Mouse (Mus musculus) CH12.LX (cell line): ENCODE measurements around the gene Midn. TPM values are rescaled to one million over a fixed set of nuclear protein-coding genes. Genes with fewer than 3 reads are reported as not detected.
A peak's percentile ranks its signal among the peaks of the same experiment; 100 is the strongest.

Experiments used
- DNase-seq: peaks from one replicate; pipeline ENCODE4 v3.0.0-alpha.2; 2013; ENCODE audit errors: extremely low read depth
- H3K27ac ChIP-seq: 2 replicates; pipeline ENCODE4 v1.5.1; 2012; ENCODE audit warnings: low read depth, mild to moderate bottlenecking, control low read depth, moderate library complexity; ENCODE audit not compliant: insufficient read depth
- H3K27me3 ChIP-seq: replicated peaks from 2 replicates; pipeline ENCODE3; 2012; ENCODE audit warnings: inconsistent platforms
- H3K36me3 ChIP-seq, 2 experiments: replicated peaks in 1 of 2; 2 replicates each; pipeline versions ENCODE3 to v1.6.1; 2012; ENCODE audit warnings: inconsistent platforms in 1 of 2, low read length in 1 of 2, mild to moderate bottlenecking in 1 of 2, mixed read lengths in 1 of 2, moderate library complexity in 1 of 2; ENCODE audit not compliant: control insufficient read depth in 1 of 2, insufficient read depth in 1 of 2
- H3K4me1 ChIP-seq, 2 experiments: 2 replicates each; pipeline ENCODE4 v1.6.1; 2012; ENCODE audit warnings: inconsistent platforms in 1 of 2, moderate library complexity in 1 of 2; ENCODE audit not compliant: insufficient read depth in 2 of 2, control insufficient read depth in 1 of 2
- H3K4me2 ChIP-seq: 2 replicates; pipeline ENCODE4 v1.6.1; 2012; ENCODE audit warnings: low read depth, mild to moderate bottlenecking, control low read depth; ENCODE audit not compliant: poor library complexity, insufficient read depth, severe bottlenecking
- H3K4me3 ChIP-seq, 3 experiments: fragments of 150-350 bp in 1 of 3; sonication (generic) in 1 of 3; replicated peaks in 1 of 3; 2 replicates each; pipeline versions ENCODE3 to v1.5.1; 2011 to 2012; ENCODE audit warnings: low read depth in 2 of 3, low read length in 2 of 3, mild to moderate bottlenecking in 2 of 3, moderate library complexity in 2 of 3, control low read depth in 1 of 3, improper control_type of control experiment in 1 of 3, inconsistent platforms in 1 of 3, mixed read lengths in 1 of 3; ENCODE audit not compliant: poor library complexity in 1 of 3
- H3K79me2 ChIP-seq: replicated peaks from 2 replicates; pipeline ENCODE4 v1.6.1; 2012; ENCODE audit warnings: mild to moderate bottlenecking, moderate library complexity; ENCODE audit not compliant: control insufficient read depth, poor library complexity, insufficient read depth, severe bottlenecking; ENCODE audit errors: extremely low read depth
- H3K9ac ChIP-seq: 2 replicates; pipeline ENCODE4 v1.6.1; 2012; ENCODE audit warnings: low read depth, mild to moderate bottlenecking, control low read depth, moderate library complexity; ENCODE audit not compliant: insufficient read depth
- H3K9me3 ChIP-seq: replicated peaks from 2 replicates; pipeline ENCODE3; 2012; ENCODE audit warnings: low read length, inconsistent platforms, mixed read lengths
- BHLHE40 ChIP-seq: IDR thresholded peaks from 2 replicates; pipeline ENCODE4 v1.6.1; 2011; ENCODE audit warnings: mild to moderate bottlenecking, low read depth, low read length, improper control_type of control experiment
- CHD2 ChIP-seq: IDR thresholded peaks from 2 replicates; pipeline ENCODE4 v1.6.1; 2011; ENCODE audit warnings: low read length, improper control_type of control experiment
- CTCF ChIP-seq, 2 experiments: IDR thresholded peaks in 1 of 2; conservative IDR thresholded peaks in 1 of 2; 2 replicates each; pipeline ENCODE4 v1.5.1; 2011 to 2012; ENCODE audit warnings: low read depth in 2 of 2, low read length in 2 of 2, improper control_type of control experiment in 1 of 2, inconsistent platforms in 1 of 2, mild to moderate bottlenecking in 1 of 2, moderate library complexity in 1 of 2
- E2F4 ChIP-seq: IDR thresholded peaks from 2 replicates; pipeline ENCODE4 v1.6.1; 2011; ENCODE audit warnings: low read depth, low read length, improper control_type of control experiment; ENCODE audit not compliant: insufficient replicate concordance
- HCFC1 ChIP-seq: IDR thresholded peaks from 2 replicates; pipeline ENCODE4 v1.6.1; 2012; ENCODE audit warnings: low read depth, mild to moderate bottlenecking, inconsistent platforms, low read length, improper control_type of control experiment
- IRF4 ChIP-seq: IDR thresholded peaks from 2 replicates; pipeline ENCODE4 v1.6.1; 2014; ENCODE audit warnings: low read depth, mild to moderate bottlenecking, inconsistent platforms, low read length, improper control_type of control experiment
- KAT2A ChIP-seq: IDR thresholded peaks from 2 replicates; pipeline ENCODE4 v1.6.1; 2012; ENCODE audit warnings: low read length, improper control_type of control experiment, inconsistent platforms; ENCODE audit not compliant: insufficient replicate concordance
- MEF2A ChIP-seq: IDR thresholded peaks from 2 replicates; pipeline ENCODE4 v1.6.1; 2014; ENCODE audit warnings: low read depth, mild to moderate bottlenecking, inconsistent platforms, low read length, improper control_type of control experiment, borderline replicate concordance
- MXI1 ChIP-seq: IDR thresholded peaks from 2 replicates; pipeline ENCODE4 v1.6.1; 2011; ENCODE audit warnings: mild to moderate bottlenecking, low read depth, low read length, improper control_type of control experiment
- NRF1 ChIP-seq: IDR thresholded peaks from 2 replicates; pipeline ENCODE4 v1.6.1; 2014; ENCODE audit warnings: low read depth, mild to moderate bottlenecking, inconsistent platforms, low read length, improper control_type of control experiment, moderate library complexity
- PAX5 ChIP-seq: IDR thresholded peaks from 2 replicates; pipeline ENCODE4 v1.6.1; 2012; ENCODE audit warnings: low read length, inconsistent platforms, mixed read lengths
- POLR2AphosphoS2 ChIP-seq: IDR thresholded peaks from 2 replicates; pipeline ENCODE4 v1.6.1; 2011; ENCODE audit warnings: low read depth, low read length, improper control_type of control experiment
- TCF12 ChIP-seq: IDR thresholded peaks from 2 replicates; pipeline ENCODE4 v1.6.1; 2014; ENCODE audit warnings: low read depth, mild to moderate bottlenecking, inconsistent platforms, low read length, improper control_type of control experiment
- UBTF ChIP-seq: IDR thresholded peaks from 2 replicates; pipeline ENCODE4 v1.6.1; 2012; ENCODE audit warnings: low read depth, mild to moderate bottlenecking, inconsistent platforms, low read length, improper control_type of control experiment, moderate library complexity
- USF1 ChIP-seq: IDR thresholded peaks from 2 replicates; pipeline ENCODE4 v1.6.1; 2014; ENCODE audit warnings: low read depth, mild to moderate bottlenecking, inconsistent platforms, low read length, improper control_type of control experiment
- ZC3H11A ChIP-seq: IDR thresholded peaks from 2 replicates; pipeline ENCODE4 v1.6.1; 2012; ENCODE audit warnings: low read depth, mild to moderate bottlenecking, inconsistent platforms, low read length, improper control_type of control experiment
- ZKSCAN1 ChIP-seq: IDR thresholded peaks from 2 replicates; pipeline ENCODE4 v1.6.1; 2012; ENCODE audit warnings: low read depth, inconsistent platforms, low read length, improper control_type of control experiment, borderline replicate concordance
- ZNF384 ChIP-seq: IDR thresholded peaks from 2 replicates; pipeline ENCODE4 v1.6.1; 2012; ENCODE audit warnings: low read depth, low read length, improper control_type of control experiment, inconsistent platforms
- dilution Hi-C: fragments of 300-500 bp; cut with MboI; formaldehyde crosslinking; loops from 2 replicates; pipeline ENCODE4 v1.14.3; 2020; ENCODE audit warnings: low sequenced_read_pairs; ENCODE audit not compliant: extremely low pct_unique_long_range_greater_than_20kb, extremely low pct_ligation_motif_present
- in situ Hi-C: fragments of 300-500 bp; cut with MboI; formaldehyde crosslinking; loops from 3 replicates; pipeline ENCODE4 v1.14.3; 2019; ENCODE audit warnings: low sequenced_read_pairs, low pct_ligation_motif_present, low pct_unique_long_range_greater_than_20kb, mixed read lengths
- polyA plus RNA-seq: library from polyadenylated mRNA; unstranded; fragments of >175 nt; gene quantifications from 2 replicates; pipeline ENCODE4 v1.2.1, GENCODE M21; 2012; ENCODE audit warnings: low read depth; ENCODE audit not compliant: insufficient read length
- total RNA-seq, 2 experiments: library from RNA; depleted of rRNA; stranded (reverse); fragments of 300-350 nt in 1 of 2; fragments of >200 nt in 1 of 2; gene quantifications; 2 replicates each; pipeline ENCODE4 v1.2.3; 2012 to 2014

Gene Midn
- total and polyA plus RNA-seq, 3 experiments: 4.7 to 33.2 (median 16.2) TPM

DNA sequence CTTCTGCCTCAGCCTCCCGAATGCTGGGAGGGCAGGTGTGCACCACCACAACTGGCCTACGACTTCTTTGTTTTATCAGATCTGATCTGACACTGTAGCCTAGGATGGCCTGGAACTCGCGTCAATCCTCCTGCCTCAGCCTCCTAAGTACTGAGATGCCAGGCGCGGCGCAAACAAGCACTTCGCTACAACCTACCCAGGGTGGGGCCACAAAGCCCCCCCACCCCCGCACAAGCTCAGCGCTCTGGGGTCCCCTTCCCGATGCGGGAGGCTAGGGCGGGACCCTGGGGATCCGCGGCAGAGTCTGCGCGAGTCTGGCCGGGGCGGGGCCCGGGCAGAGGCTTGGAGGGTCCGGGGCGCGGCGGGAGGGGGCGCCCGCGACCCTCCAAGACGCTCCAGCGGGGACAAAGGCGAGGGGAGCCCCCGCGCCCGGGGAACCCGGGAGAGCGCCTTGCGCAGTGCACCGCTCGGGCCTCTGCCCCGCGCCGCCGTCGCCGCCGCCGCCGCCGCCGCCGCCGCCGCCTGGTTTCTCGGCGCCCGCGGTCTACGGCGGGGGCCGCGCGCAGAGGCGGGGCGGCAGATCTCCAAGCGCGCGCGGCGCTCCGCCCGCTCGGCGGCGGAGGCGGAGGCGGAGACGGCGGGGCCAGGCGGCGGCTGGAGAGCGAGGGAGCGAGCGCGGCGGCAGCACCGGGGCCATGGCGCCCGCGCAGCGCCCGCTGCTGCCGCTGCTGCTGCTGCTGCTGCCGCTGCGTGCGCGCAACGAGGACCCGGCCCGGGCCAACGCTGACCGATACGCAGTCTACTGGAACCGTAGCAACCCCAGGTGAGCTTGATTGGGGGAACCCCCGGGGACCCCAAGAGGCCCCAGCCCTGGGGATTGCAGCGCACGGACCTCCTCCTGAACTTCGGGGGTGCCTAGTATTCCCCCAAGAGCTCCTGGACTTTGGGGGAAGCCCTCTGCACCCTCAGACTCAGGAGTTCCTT is 31.3 kb downstream of the Midn start, which contains the start of gene Efna2:
Efna2 (plus strand) TSS at position 415 of the 984 bp plus-strand sequence.
- Histone ChIP-seq H3K4me1 (peaks cover 24 to 48% of the 10 kb centered on the region in 2 experiments), H3K27ac (peak within 1 kb of the TSS; percentile 31; the same call in 1 of the 2 replicates), H3K4me3 (peak within 1 kb of the TSS; percentile 34 to 58 (median 41)), H3K4me2 (peak within 1 kb of the TSS; percentile 72), H3K27me3 (peaks cover 54% of the 10 kb centered on the region), H3K36me3 (peaks cover 2 to 18% of the 10 kb centered on the region in 2 experiments), H3K79me2 (no peaks in the 10 kb centered on the region), H3K9ac (peak within 1 kb of the TSS; percentile 37), H3K9me3 (no peaks in the 10 kb centered on the region)
- no peak for TF ChIP-seq BHLHE40
- TF ChIP-seq CHD2: no peak
- no peak for TF ChIP-seq ZKSCAN1
- TF ChIP-seq IRF4: no peak
- TF ChIP-seq UBTF: peak; percentile 67; the same call in 1 of the 2 replicates
- no peak for TF ChIP-seq E2F4
- no peak for TF ChIP-seq HCFC1
- 0 out of 2 replicates have a peak, but pooled peaks have one; percentile 17 for TF ChIP-seq MEF2A
- no peak for TF ChIP-seq ZNF384
- no peak for TF ChIP-seq POLR2AphosphoS2
- TF ChIP-seq PAX5: no peak
- TF ChIP-seq TCF12: 0 out of 2 replicates have a peak, but pooled peaks have one; percentile 28
- peak in 1 of 2 experiments; percentile 23; a peak in 2 of 4 replicates for TF ChIP-seq CTCF (conservative IDR thresholded peaks at IDR 0.05 in 1 of 2, IDR thresholded peaks at IDR 0.05 in 1 of 2; ENCODE audit: low read depth in 2 of 2, low read length in 2 of 2)
- TF ChIP-seq NRF1: peak; percentile 69
- no peak for DNase-seq
- in situ Hi-C loops (loop anchor here (5.0 kb wide), 2 partner anchors 68 to 168 kb away; partner anchors contain the start of genes Adamtsl5 and Ndufs7), dilution Hi-C loops (no loop called here)

DNA sequence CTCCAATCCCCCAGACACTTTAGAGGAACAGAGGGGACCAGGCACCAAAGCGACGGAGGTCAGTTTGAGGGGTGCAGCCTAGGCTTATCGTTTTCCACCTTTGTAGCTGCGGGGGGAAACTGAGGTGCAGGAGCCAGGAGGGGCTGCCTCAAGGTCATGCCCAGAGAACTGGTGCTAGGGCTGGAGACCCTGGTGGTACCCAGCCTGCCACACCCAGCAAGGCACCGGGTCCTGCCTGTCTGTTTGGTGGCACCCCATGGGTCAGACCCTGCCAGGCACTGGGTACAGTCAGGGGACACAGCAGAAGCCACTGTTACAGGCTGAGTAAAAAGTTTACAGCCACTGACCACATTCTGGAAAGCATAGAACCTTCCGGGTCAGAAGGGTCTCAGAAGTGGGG is 32.2 kb downstream of the Midn start:
- H3K27ac ChIP-seq: no peak overlapping the region
- no peak for DNase-seq
- H3K27me3 ChIP-seq: peaks cover 57% of the 10 kb centered on the region
- dilution Hi-C loops: no loop called here
- H3K9ac ChIP-seq: no peak overlapping the region
- H3K79me2 ChIP-seq: no peaks in the 10 kb centered on the region
- in situ Hi-C loops: no loop called here
- no peak overlapping the region for H3K4me3 ChIP-seq
- no peak for TF ChIP-seq UBTF
- TF ChIP-seq IRF4: no peak
- no peak for TF ChIP-seq ZNF384
- TF ChIP-seq KAT2A: no peak
- no peak for TF ChIP-seq USF1
- TF ChIP-seq MEF2A: no peak
- no peak for TF ChIP-seq ZC3H11A
- TF ChIP-seq HCFC1: no peak
- TF ChIP-seq MXI1: no peak
- H3K9me3 ChIP-seq: no peaks in the 10 kb centered on the region
- peaks cover 2 to 12% of the 10 kb centered on the region in 2 experiments for H3K36me3 ChIP-seq
- peak overlapping the region; percentile 72; the same call in 1 of the 2 replicates for H3K4me2 ChIP-seq
- H3K4me1 ChIP-seq: peaks cover 19 to 39% of the 10 kb centered on the region in 2 experiments
